Mouse (Mus musculus): ENCODE measurements around the gene E330017A01Rik. TPM values are rescaled to one million over a fixed set of nuclear protein-coding genes. Genes with fewer than 3 reads are reported as not detected.

The E330017A01Rik gene
- polyA plus RNA-seq, 1 experiment from 2014 or later = not detected

GRCm38 (mm10) chr16:58623944-58624343, 14.6 kb downstream of the E330017A01Rik start:
- H3K27ac ChIP-seq (ENCODE audit: low read depth, low read length) = no peak overlapping the region
- no peaks in the 10 kb centered on the region for H3K27me3 ChIP-seq (replicated peaks; ENCODE audit: control insufficient read depth, insufficient read depth, low read length)
- 85% methylated on average over 6 of the region's 6 CpGs for WGBS
- peak; percentile 38 for DNase-seq (ENCODE audit: low spot score)
- H3K4me2 ChIP-seq (ENCODE audit: low read length) = no peak overlapping the region
- H3K4me1 ChIP-seq (ENCODE audit: control insufficient read depth, insufficient read depth, low read length) = no peaks in the 10 kb centered on the region
- H3K9ac ChIP-seq (ENCODE audit: low read length) = no peak overlapping the region
- no peaks in the 10 kb centered on the region for H3K36me3 ChIP-seq (ENCODE audit: control insufficient read depth, insufficient read depth, low read length)
- ATAC-seq = no peak; the same call in 1 of the 2 replicates
- no peak overlapping the region for H3K4me3 ChIP-seq (ENCODE audit: low read depth, low read length)
- H3K9me3 ChIP-seq (replicated peaks; ENCODE audit: control insufficient read depth, low read length) = no peaks in the 10 kb centered on the region

GRCm38 (mm10) chr16:58623114-58623513, 15.4 kb downstream of the E330017A01Rik start:
- 71% methylated on average over 4 of the region's 4 CpGs for WGBS
- Histone ChIP-seq H3K9ac (ENCODE audit: low read length) (no peak overlapping the region), H3K27ac (ENCODE audit: low read depth, low read length) (no peak overlapping the region), H3K4me2 (ENCODE audit: low read length) (no peak overlapping the region), H3K27me3 (replicated peaks; ENCODE audit: control insufficient read depth, insufficient read depth, low read length) (no peaks in the 10 kb centered on the region), H3K4me3 (ENCODE audit: low read depth, low read length) (no peak overlapping the region), H3K36me3 (ENCODE audit: control insufficient read depth, insufficient read depth, low read length) (no peaks in the 10 kb centered on the region), H3K9me3 (replicated peaks; ENCODE audit: control insufficient read depth, low read length) (no peaks in the 10 kb centered on the region), H3K4me1 (ENCODE audit: control insufficient read depth, insufficient read depth, low read length) (no peaks in the 10 kb centered on the region)
- DNase-seq (ENCODE audit: low spot score) (no peak), ATAC-seq (no peak)

GRCm38 (mm10) chr16:58622377-58622776, 16.2 kb downstream of the E330017A01Rik start:
- WGBS = 94% methylated on average over 3 of the region's 3 CpGs
- H3K4me1 ChIP-seq (ENCODE audit: control insufficient read depth, insufficient read depth, low read length) = no peaks in the 10 kb centered on the region
- H3K27ac ChIP-seq (ENCODE audit: low read depth, low read length) = no peak overlapping the region
- DNase-seq (ENCODE audit: low spot score) = no peak
- no peak overlapping the region for H3K4me3 ChIP-seq (ENCODE audit: low read depth, low read length)
- no peak for ATAC-seq
- no peaks in the 10 kb centered on the region for H3K36me3 ChIP-seq (ENCODE audit: control insufficient read depth, insufficient read depth, low read length)
- no peak overlapping the region for H3K9ac ChIP-seq (ENCODE audit: low read length)
- H3K4me2 ChIP-seq (ENCODE audit: low read length) = no peak overlapping the region
- H3K27me3 ChIP-seq (replicated peaks; ENCODE audit: control insufficient read depth, insufficient read depth, low read length) = no peaks in the 10 kb centered on the region
- H3K9me3 ChIP-seq (replicated peaks; ENCODE audit: control insufficient read depth, low read length) = no peaks in the 10 kb centered on the region

GRCm38 (mm10) chr16:58617346-58617745, 21.2 kb downstream of the E330017A01Rik start:
- Histone ChIP-seq H3K9ac (ENCODE audit: low read length) (no peak overlapping the region), H3K4me2 (ENCODE audit: low read length) (no peak overlapping the region), H3K27ac (ENCODE audit: low read depth, low read length) (no peak overlapping the region), H3K27me3 (replicated peaks; ENCODE audit: control insufficient read depth, insufficient read depth, low read length) (no peaks in the 10 kb centered on the region), H3K9me3 (replicated peaks; ENCODE audit: control insufficient read depth, low read length) (no peaks in the 10 kb centered on the region), H3K4me3 (ENCODE audit: low read depth, low read length) (no peak overlapping the region), H3K4me1 (ENCODE audit: control insufficient read depth, insufficient read depth, low read length) (no peaks in the 10 kb centered on the region), H3K36me3 (ENCODE audit: control insufficient read depth, insufficient read depth, low read length) (no peaks in the 10 kb centered on the region)
- DNase-seq (ENCODE audit: low spot score) (no peak), ATAC-seq (no peak)

- DNase-seq (ENCODE audit: low spot score) (no peak), ATAC-seq (no peak)
- no peaks in the 10 kb centered on the region for H3K9me3 ChIP-seq (replicated peaks; ENCODE audit: control insufficient read depth, low read length)
- no peak within 1 kb of the TSS for H3K27ac ChIP-seq (ENCODE audit: low read depth, low read length)
- 84% methylated on average over 6 of the region's 6 CpGs for WGBS
- H3K4me1 ChIP-seq (ENCODE audit: control insufficient read depth, insufficient read depth, low read length) = no peaks in the 10 kb centered on the region
- H3K27me3 ChIP-seq (replicated peaks; ENCODE audit: control insufficient read depth, insufficient read depth, low read length) = no peaks in the 10 kb centered on the region
- no peak within 1 kb of the TSS for H3K9ac ChIP-seq (ENCODE audit: low read length)
- no peak within 1 kb of the TSS for H3K4me3 ChIP-seq (ENCODE audit: low read depth, low read length)
- no peak within 1 kb of the TSS for H3K4me2 ChIP-seq (ENCODE audit: low read length)
- no peaks in the 10 kb centered on the region for H3K36me3 ChIP-seq (ENCODE audit: control insufficient read depth, insufficient read depth, low read length)
These were observed 21.7 kb downstream of the E330017A01Rik start, which contains the start of gene Gm813 for GRCm38 (mm10) chr16:58616878-58617277. TSS of gene Gm813 (minus strand) at chr16:58616978.

- Histone ChIP-seq H3K27ac (ENCODE audit: low read depth, low read length) (no peak overlapping the region), H3K36me3 (ENCODE audit: control insufficient read depth, insufficient read depth, low read length) (no peaks in the 10 kb centered on the region), H3K4me3 (ENCODE audit: low read depth, low read length) (no peak overlapping the region), H3K4me1 (ENCODE audit: control insufficient read depth, insufficient read depth, low read length) (no peaks in the 10 kb centered on the region), H3K9ac (ENCODE audit: low read length) (no peak overlapping the region), H3K27me3 (replicated peaks; ENCODE audit: control insufficient read depth, insufficient read depth, low read length) (no peaks in the 10 kb centered on the region), H3K9me3 (replicated peaks; ENCODE audit: control insufficient read depth, low read length) (no peaks in the 10 kb centered on the region), H3K4me2 (ENCODE audit: low read length) (no peak overlapping the region)
- 71% methylated on average over 3 of the region's 3 CpGs for WGBS
- no peak for ATAC-seq
- DNase-seq (ENCODE audit: low spot score) = no peak
These were observed 25.6 kb downstream of the E330017A01Rik start for GRCm38 (mm10) chr16:58612969-58613368.

GRCm38 (mm10) chr16:58607101-58607500, 31.4 kb downstream of the E330017A01Rik start:
- no peaks in the 10 kb centered on the region for H3K9me3 ChIP-seq (replicated peaks; ENCODE audit: control insufficient read depth, low read length)
- H3K4me1 ChIP-seq (ENCODE audit: control insufficient read depth, insufficient read depth, low read length) = no peaks in the 10 kb centered on the region
- no peaks in the 10 kb centered on the region for H3K27me3 ChIP-seq (replicated peaks; ENCODE audit: control insufficient read depth, insufficient read depth, low read length)
- H3K27ac ChIP-seq (ENCODE audit: low read depth, low read length) = no peak overlapping the region
- 81% methylated on average over 5 of the region's 5 CpGs for WGBS
- H3K4me3 ChIP-seq (ENCODE audit: low read depth, low read length) = no peak overlapping the region
- DNase-seq (ENCODE audit: low spot score) (no peak), ATAC-seq (no peak)
- no peak overlapping the region for H3K4me2 ChIP-seq (ENCODE audit: low read length)
- no peak overlapping the region for H3K9ac ChIP-seq (ENCODE audit: low read length)
- H3K36me3 ChIP-seq (ENCODE audit: control insufficient read depth, insufficient read depth, low read length) = no peaks in the 10 kb centered on the region

GRCm38 (mm10) chr16:58604680-58605079, 33.9 kb downstream of the E330017A01Rik start:
- H3K4me3 ChIP-seq (ENCODE audit: low read depth, low read length) = no peak overlapping the region
- ATAC-seq (no peak), DNase-seq (ENCODE audit: low spot score) (no peak)
- no peaks in the 10 kb centered on the region for H3K36me3 ChIP-seq (ENCODE audit: control insufficient read depth, insufficient read depth, low read length)
- H3K4me2 ChIP-seq (ENCODE audit: low read length) = no peak overlapping the region
- no peak overlapping the region for H3K9ac ChIP-seq (ENCODE audit: low read length)
- no peak overlapping the region for H3K27ac ChIP-seq (ENCODE audit: low read depth, low read length)
- no peaks in the 10 kb centered on the region for H3K27me3 ChIP-seq (replicated peaks; ENCODE audit: control insufficient read depth, insufficient read depth, low read length)
- no peaks in the 10 kb centered on the region for H3K9me3 ChIP-seq (replicated peaks; ENCODE audit: control insufficient read depth, low read length)
- no peaks in the 10 kb centered on the region for H3K4me1 ChIP-seq (ENCODE audit: control insufficient read depth, insufficient read depth, low read length)

- DNase-seq (ENCODE audit: low spot score) (no peak), ATAC-seq (no peak)
- WGBS = 81% methylated on average over 2 of the region's 2 CpGs
- Histone ChIP-seq H3K27ac (ENCODE audit: low read depth, low read length) (no peak overlapping the region), H3K9ac (ENCODE audit: low read length) (no peak overlapping the region), H3K4me1 (ENCODE audit: control insufficient read depth, insufficient read depth, low read length) (no peaks in the 10 kb centered on the region), H3K4me2 (ENCODE audit: low read length) (no peak overlapping the region), H3K27me3 (replicated peaks; ENCODE audit: control insufficient read depth, insufficient read depth, low read length) (no peaks in the 10 kb centered on the region), H3K4me3 (ENCODE audit: low read depth, low read length) (no peak overlapping the region), H3K9me3 (replicated peaks; ENCODE audit: control insufficient read depth, low read length) (no peaks in the 10 kb centered on the region), H3K36me3 (ENCODE audit: control insufficient read depth, insufficient read depth, low read length) (no peaks in the 10 kb centered on the region)
These were observed 34.7 kb downstream of the E330017A01Rik start for GRCm38 (mm10) chr16:58603831-58604230.
